ENCODE assay signal across 16 mouse cellular contexts in genomic region chr15:24911866-24912265, GRCm38 (mm10).
"Had no signal": no experiment of that assay in that cellular context is flagged by ENCODE, and none has a peak within 500 bp of the region (broad histone marks: within the 10 kb centered on the region; RNA-seq: fewer than 3 reads in every experiment).

No protein-coding gene starts in this region.

- DNase-seq: retina, postnatal 1 day; right cerebral cortex, adult 18-20 months; right cerebral cortex, postnatal 14 days; right cerebral cortex, postnatal 25 days; right cerebral cortex, postnatal 4 days; spleen, adult 18-20 months; thymus, adult 18-20 months; thymus, adult 2 months; thymus, postnatal 14 days; thymus, postnatal 25 days; thymus, postnatal 36 days; thymus, postnatal 4 days had no signal

- H3K36me3 ChIP-seq: neural tube, embryonic 13.5 days; neural tube, embryonic 15.5 days; stomach, embryonic 15.5 days had no signal

- H3K9ac ChIP-seq: neural tube, embryonic 13.5 days; neural tube, embryonic 15.5 days; stomach, embryonic 15.5 days had no signal

- H3K4me3 ChIP-seq: neural tube, embryonic 13.5 days; neural tube, embryonic 15.5 days; stomach, embryonic 15.5 days had no signal

- H3K4me1 ChIP-seq: neural tube, embryonic 15.5 days; stomach, embryonic 15.5 days had no signal

- H3K27ac ChIP-seq: neural tube, embryonic 13.5 days; neural tube, embryonic 15.5 days; stomach, embryonic 15.5 days; stomach, postnatal 0 days had no signal

- H3K4me2 ChIP-seq: neural tube, embryonic 13.5 days; neural tube, embryonic 15.5 days; stomach, embryonic 15.5 days had no signal

- H3K27me3 ChIP-seq: neural tube, embryonic 13.5 days; neural tube, embryonic 15.5 days; stomach, embryonic 15.5 days had no signal

- H3K9me3 ChIP-seq: neural tube, embryonic 13.5 days; neural tube, embryonic 15.5 days; stomach, embryonic 15.5 days had no signal
